Mouse (Mus musculus): ENCODE data around the gene Lpin2. TPM values are rescaled to one million over a fixed set of nuclear protein-coding genes. Genes with fewer than 3 reads are reported as not detected.

The Lpin2 gene
- total RNA-seq (2023), result 39.3 TPM

DNA sequence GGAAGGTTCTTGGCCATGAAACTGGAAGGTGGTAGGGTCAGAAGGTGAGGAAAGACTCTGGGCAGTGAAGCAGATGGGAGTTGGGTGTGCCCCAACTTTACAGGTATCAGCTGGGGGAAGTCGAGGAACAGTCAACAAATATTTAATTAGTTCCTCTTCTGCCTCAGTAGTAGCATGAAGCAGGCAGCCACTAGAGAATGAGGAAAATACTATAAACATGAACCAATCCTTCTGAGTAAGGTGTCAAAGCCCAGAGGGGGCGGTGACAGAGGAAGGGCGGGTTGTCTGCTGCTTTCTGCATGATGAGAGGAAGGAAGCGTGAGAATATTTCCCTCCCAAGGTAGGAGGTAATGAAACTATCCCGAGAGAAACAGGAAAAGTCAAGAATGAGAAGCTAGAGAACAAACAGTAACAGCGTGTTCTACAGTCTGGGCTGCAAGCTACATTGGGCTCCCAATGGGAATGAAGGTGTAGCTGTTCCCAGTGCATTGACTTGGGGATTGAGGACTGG, at the start of gene Lpin2:
Gene Lpin2 (plus strand): TSS at position 350 of the 511 bp plus-strand sequence.

Other genes starting within 250 kb of the Lpin2 start
- gene Myom1, start 179.9 kb upstream of the Lpin2 start, total RNA-seq (2023), result 3.0 TPM
- 340 TPM for gene Myl12a, start 179.7 kb upstream of the Lpin2 start, total RNA-seq (2023)
- gene Emilin2, start 129.4 kb downstream of the Lpin2 start, total RNA-seq (2023), result 2.6 TPM